Mouse (Mus musculus) mature B cell (primary cell): ENCODE measurements around the gene Ppfibp2.

Experiments
- in situ Hi-C: fragments of 300-500 bp; cut with MboI; formaldehyde crosslinking; loops from 2 replicates; pipeline ENCODE4 v1.14.3; 2019

Ppfibp2 gene

GRCm38 (mm10) chr7:107594857-107595402 is at the start of gene Ppfibp2:
TSS of gene Ppfibp2 (plus strand) at chr7:107595207.
- in situ Hi-C loops: no loop called here

GRCm38 (mm10) chr7:107547872-107548271 is 47.1 kb upstream of the Ppfibp2 start:
- in situ Hi-C loops: no loop called here

GRCm38 (mm10) chr7:107553461-107553860 is 41.5 kb upstream of the Ppfibp2 start:
- in situ Hi-C loops: no loop called here

- in situ Hi-C loops: no loop called here
Measured at GRCm38 (mm10) chr7:107555906-107556305, 39.1 kb upstream of the Ppfibp2 start.

GRCm38 (mm10) chr7:107560675-107561074 is 34.3 kb upstream of the Ppfibp2 start:
- in situ Hi-C loops: no loop called here

GRCm38 (mm10) chr7:107561584-107561983 is 33.4 kb upstream of the Ppfibp2 start:
- in situ Hi-C loops: no loop called here

- in situ Hi-C loops: no loop called here
Measured at GRCm38 (mm10) chr7:107563727-107564126, 31.3 kb upstream of the Ppfibp2 start.

- in situ Hi-C loops: no loop called here
Measured at GRCm38 (mm10) chr7:107567261-107567671, 27.7 kb upstream of the Ppfibp2 start, which contains the start of gene Olfml1. TSS of gene Olfml1 (plus strand) at chr7:107567446.

- in situ Hi-C loops: no loop called here
Measured at GRCm38 (mm10) chr7:107567674-107568073, 27.3 kb upstream of the Ppfibp2 start.

- in situ Hi-C loops: no loop called here
Measured at GRCm38 (mm10) chr7:107568971-107569370, 26.0 kb upstream of the Ppfibp2 start.

- in situ Hi-C loops: no loop called here
Measured at GRCm38 (mm10) chr7:107573856-107574255, 21.2 kb upstream of the Ppfibp2 start.

GRCm38 (mm10) chr7:107574276-107574675 is 20.7 kb upstream of the Ppfibp2 start:
- in situ Hi-C loops: no loop called here

- in situ Hi-C loops: no loop called here
Measured at GRCm38 (mm10) chr7:107592641-107593040, 2.4 kb upstream of the Ppfibp2 start.

GRCm38 (mm10) chr7:107593904-107594303 is 1.1 kb upstream of the Ppfibp2 start:
- in situ Hi-C loops: no loop called here

GRCm38 (mm10) chr7:107594325-107594856 is 616 bp upstream of the Ppfibp2 start:
- in situ Hi-C loops: no loop called here

- in situ Hi-C loops: no loop called here
Measured at GRCm38 (mm10) chr7:107595426-107595825, 419 bp downstream of the Ppfibp2 start.

GRCm38 (mm10) chr7:107596753-107597152 is 1.7 kb downstream of the Ppfibp2 start:
- in situ Hi-C loops: no loop called here

- in situ Hi-C loops: no loop called here
Measured at GRCm38 (mm10) chr7:107597956-107598355, 2.9 kb downstream of the Ppfibp2 start.

- in situ Hi-C loops: no loop called here
Measured at GRCm38 (mm10) chr7:107600651-107601050, 5.6 kb downstream of the Ppfibp2 start.

- in situ Hi-C loops: no loop called here
Measured at GRCm38 (mm10) chr7:107602505-107602904, 7.5 kb downstream of the Ppfibp2 start.

- in situ Hi-C loops: no loop called here
Measured at GRCm38 (mm10) chr7:107602913-107603312, 7.9 kb downstream of the Ppfibp2 start.

GRCm38 (mm10) chr7:107607766-107608165 is 12.8 kb downstream of the Ppfibp2 start:
- in situ Hi-C loops: no loop called here

- in situ Hi-C loops: no loop called here
Measured at GRCm38 (mm10) chr7:107609622-107610255, 14.7 kb downstream of the Ppfibp2 start.
